Mouse (Mus musculus) lung, postnatal 0 days (tissue): Measurements from ENCODE around the gene Apeh.

Experiments
- CTCF ChIP-seq: IDR thresholded peaks from 2 replicates; pipeline ENCODE4 v1.5.1; 2016; ENCODE audit warnings: antibody characterized with exemption, mild to moderate bottlenecking
- EP300 ChIP-seq: IDR thresholded peaks from 2 replicates; pipeline ENCODE4 v1.6.1; 2016; ENCODE audit warnings: antibody characterized with exemption, mild to moderate bottlenecking, control low read depth

GRCm38 (mm10) chr9:108112719-108113340, 18.4 kb upstream of the Apeh start:
- no peak for TF ChIP-seq CTCF
- TF ChIP-seq EP300: no peak
